8 mouse cellular contexts compared by ENCODE assay signal in genomic region chr8:95886647-95887577, GRCm38 (mm10). TPM values are rescaled to one million over a fixed set of nuclear protein-coding genes. Genes with fewer than 3 reads are reported as not detected.
DNase-seq lines count a peak whose midpoint lies in the region; ATAC-seq lines count a peak whose summit lies in the region.

No protein-coding gene starts in this region.

- no peaks in the 10 kb centered on the region for H3K9me3 ChIP-seq in intestine, embryonic 16.5 days (ENCODE audit: control insufficient read depth, low read length)
- no peaks in the 10 kb centered on the region for H3K9me3 ChIP-seq in limb, embryonic 12.5 days
- no peaks in the 10 kb centered on the region for H3K9me3 ChIP-seq in midbrain, embryonic 15.5 days
- H3K9me3 ChIP-seq in stomach, embryonic 15.5 days, result no peaks in the 10 kb centered on the region

- peak; percentile 1 for DNase-seq in retina, embryonic 14.5 days (ENCODE audit: low spot score)
- no peak for DNase-seq in retina, postnatal 1 day
- peak; percentile 48 to 66 for DNase-seq in cerebellum, postnatal 25 days
- peak; percentile 91 for DNase-seq in heart, adult 11 months

- peaks cover 26% of the 10 kb centered on the region for H3K4me1 ChIP-seq in intestine, embryonic 16.5 days (ENCODE audit: control insufficient read depth, insufficient read depth, low read length)
- H3K4me1 ChIP-seq in limb, embryonic 12.5 days (replicated peaks), result peaks cover 21% of the 10 kb centered on the region
- peaks cover 26% of the 10 kb centered on the region for H3K4me1 ChIP-seq in midbrain, embryonic 15.5 days
- H3K4me1 ChIP-seq in stomach, embryonic 15.5 days, result peaks cover 8% of the 10 kb centered on the region

- 53% methylated on average over 17 of the region's 17 CpGs for WGBS in intestine, embryonic 16.5 days
- WGBS in limb, embryonic 12.5 days, result 73% methylated on average over 17 of the region's 17 CpGs
- 75% methylated on average over 17 of the region's 17 CpGs for WGBS in midbrain, embryonic 15.5 days
- 57% methylated on average over 17 of the region's 17 CpGs for WGBS in stomach, embryonic 15.5 days

- H3K4me3 ChIP-seq in intestine, embryonic 16.5 days (ENCODE audit: low read length), result peak overlapping the region; percentile 96
- peak overlapping the region; percentile 92 for H3K4me3 ChIP-seq in limb, embryonic 12.5 days (replicated peaks)
- H3K4me3 ChIP-seq in midbrain, embryonic 15.5 days, result peak overlapping the region; percentile 98
- peak overlapping the region; percentile 97 for H3K4me3 ChIP-seq in stomach, embryonic 15.5 days (replicated peaks)

- H3K27me3 ChIP-seq in intestine, embryonic 16.5 days (replicated peaks; ENCODE audit: control insufficient read depth, insufficient read depth, low read length), result no peaks in the 10 kb centered on the region
- H3K27me3 ChIP-seq in limb, embryonic 12.5 days, result no peaks in the 10 kb centered on the region
- H3K27me3 ChIP-seq in midbrain, embryonic 15.5 days (replicated peaks), result no peaks in the 10 kb centered on the region
- no peaks in the 10 kb centered on the region for H3K27me3 ChIP-seq in stomach, embryonic 15.5 days (replicated peaks)

- H3K36me3 ChIP-seq in intestine, embryonic 16.5 days (ENCODE audit: control insufficient read depth, insufficient read depth, low read length), result no peaks in the 10 kb centered on the region
- no peaks in the 10 kb centered on the region for H3K36me3 ChIP-seq in limb, embryonic 12.5 days
- H3K36me3 ChIP-seq in midbrain, embryonic 15.5 days (replicated peaks), result no peaks in the 10 kb centered on the region
- H3K36me3 ChIP-seq in stomach, embryonic 15.5 days, result no peaks in the 10 kb centered on the region

- H3K9ac ChIP-seq in intestine, embryonic 16.5 days (ENCODE audit: low read depth, low read length), result peak overlapping the region; percentile 87
- peak overlapping the region; percentile 76; the same call in 1 of the 2 replicates for H3K9ac ChIP-seq in limb, embryonic 12.5 days (replicated peaks)
- H3K9ac ChIP-seq in midbrain, embryonic 15.5 days, result peak overlapping the region; percentile 81
- peak overlapping the region; percentile 73 for H3K9ac ChIP-seq in stomach, embryonic 15.5 days

- peak overlapping the region; percentile 85 for H3K27ac ChIP-seq in intestine, embryonic 16.5 days (ENCODE audit: low read length)
- peak overlapping the region; percentile 53 for H3K27ac ChIP-seq in limb, embryonic 12.5 days
- H3K27ac ChIP-seq in midbrain, embryonic 15.5 days, result peak overlapping the region; percentile 83
- no peak overlapping the region for H3K27ac ChIP-seq in stomach, embryonic 15.5 days

- ATAC-seq in intestine, embryonic 16.5 days, result no peak
- no peak for ATAC-seq in limb, embryonic 12.5 days (ENCODE audit: insufficient number of reproducible peaks, insufficient read depth, low FRiP score, low TSS enrichment, low read depth)
- no peak for ATAC-seq in midbrain, embryonic 15.5 days (replicated peaks)
- no peak for ATAC-seq in stomach, embryonic 15.5 days (ENCODE audit: insufficient read depth, low FRiP score, low read depth)

- H3K4me2 ChIP-seq in intestine, embryonic 16.5 days (ENCODE audit: low read depth, low read length), result peak overlapping the region; percentile 84
- peak overlapping the region; percentile 82 for H3K4me2 ChIP-seq in limb, embryonic 12.5 days
- H3K4me2 ChIP-seq in midbrain, embryonic 15.5 days, result peak overlapping the region; percentile 82
- peak overlapping the region; percentile 86 for H3K4me2 ChIP-seq in stomach, embryonic 15.5 days

RNA-seq across cellular contexts. Expression of gene Got2, which starts 1.4 kb away (rescaled TPM):
- 281 and 283 TPM in 2 replicates for polyA plus RNA-seq in intestine, embryonic 16.5 days (2015; fragmentation: Nextera tagmentation; extraction: Ambion mirVana)
- 169 and 193 TPM in 2 replicates for polyA plus RNA-seq in limb, embryonic 12.5 days (2016; fragmentation: Nextera tagmentation; extraction: Ambion mirVana)
- polyA plus RNA-seq in midbrain, embryonic 15.5 days (2015; fragmentation: Nextera tagmentation; extraction: Ambion mirVana), result 206 and 210 TPM in 2 replicates
- 162 and 173 TPM in 2 replicates for polyA plus RNA-seq in stomach, embryonic 15.5 days (2015; fragmentation: Nextera tagmentation; extraction: Ambion mirVana)

RNA-seq across cellular contexts. Expression of gene Slc38a7, which starts 33.6 kb away (rescaled TPM):
- 28.1 and 36.3 TPM in 2 replicates for polyA plus RNA-seq in intestine, embryonic 16.5 days (2015; fragmentation: Nextera tagmentation; extraction: Ambion mirVana)
- polyA plus RNA-seq in limb, embryonic 12.5 days (2016; fragmentation: Nextera tagmentation; extraction: Ambion mirVana), result 12.0 and 13.6 TPM in 2 replicates
- polyA plus RNA-seq in midbrain, embryonic 15.5 days (2015; fragmentation: Nextera tagmentation; extraction: Ambion mirVana), result 30.3 and 32.2 TPM in 2 replicates
- 13.2 and 16.7 TPM in 2 replicates for polyA plus RNA-seq in stomach, embryonic 15.5 days (2015; fragmentation: Nextera tagmentation; extraction: Ambion mirVana)
